8 mouse cellular contexts compared by ENCODE assay signal in the genomic region with DNA sequence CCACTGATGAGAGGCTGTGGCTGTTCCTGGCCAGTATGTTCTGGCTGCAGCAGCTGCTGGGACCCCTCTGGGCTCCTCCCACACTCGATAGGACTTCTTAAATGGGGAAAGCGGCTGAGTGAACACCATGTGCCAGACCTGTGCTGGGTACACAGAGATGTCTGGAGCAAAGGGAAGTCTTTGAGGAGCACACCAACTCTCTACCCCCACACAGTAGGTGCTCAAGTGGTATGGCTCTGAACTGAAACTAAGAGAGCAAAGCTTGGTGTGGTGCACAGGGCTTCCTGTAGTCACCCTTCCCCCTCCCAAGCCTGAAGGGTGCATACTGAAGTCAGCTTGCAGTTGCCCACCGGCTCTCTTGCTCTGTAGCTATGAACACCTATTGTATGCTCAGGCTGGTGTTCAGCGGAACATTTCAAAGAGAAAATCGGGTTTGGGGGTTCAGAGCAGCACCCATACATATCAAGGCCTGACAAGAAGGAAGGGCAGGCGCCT. TPM values are rescaled to one million over a fixed set of nuclear protein-coding genes. Genes with fewer than 3 reads are reported as not detected.
DNase-seq lines count a peak whose midpoint lies in the region; ATAC-seq and TF ChIP-seq lines count a peak whose summit lies in the region.
"Had no signal": no experiment of that assay in that cellular context is flagged by ENCODE, and none has a peak within 500 bp of the region (broad histone marks: within the 10 kb centered on the region; RNA-seq: fewer than 3 reads in every experiment).

No protein-coding gene starts in this region.

- peak overlapping the region; percentile 51 for H3K27ac ChIP-seq in kidney, postnatal 0 days
- peak overlapping the region; percentile 68 for H3K27ac ChIP-seq in intestine, embryonic 15.5 days
- H3K27ac ChIP-seq in stomach, embryonic 14.5 days (ENCODE audit: low read length): peak overlapping the region; percentile 82; the same call in 1 of the 2 replicates

- no peak overlapping the region for H3K4me3 ChIP-seq in kidney, postnatal 0 days (replicated peaks; ENCODE audit: low read depth, low read length)
- H3K4me3 ChIP-seq in intestine, embryonic 15.5 days (replicated peaks): peak overlapping the region; percentile 66; the same call in 1 of the 2 replicates
- H3K4me3 ChIP-seq in stomach, embryonic 14.5 days (ENCODE audit: low read depth, low read length): peak overlapping the region; percentile 67; the same call in 1 of the 2 replicates

- no peaks in the 10 kb centered on the region for H3K9me3 ChIP-seq in kidney, postnatal 0 days (replicated peaks; ENCODE audit: low read length)
- no peaks in the 10 kb centered on the region for H3K9me3 ChIP-seq in intestine, embryonic 15.5 days
- no peaks in the 10 kb centered on the region for H3K9me3 ChIP-seq in stomach, embryonic 14.5 days (ENCODE audit: control insufficient read depth, low read depth, low read length)

- peaks cover 4% of the 10 kb centered on the region; the same call in 1 of the 2 replicates for H3K36me3 ChIP-seq in kidney, postnatal 0 days (ENCODE audit: insufficient read depth, low read length)
- peaks cover 8% of the 10 kb centered on the region; the same call in 1 of the 2 replicates for H3K36me3 ChIP-seq in intestine, embryonic 15.5 days
- H3K36me3 ChIP-seq in stomach, embryonic 14.5 days (ENCODE audit: control insufficient read depth, insufficient read depth, low read length): peaks cover 12% of the 10 kb centered on the region

- peak overlapping the region; percentile 83; the same call in 1 of the 2 replicates for H3K4me2 ChIP-seq in kidney, postnatal 0 days (ENCODE audit: low read length)
- H3K4me2 ChIP-seq in intestine, embryonic 15.5 days (replicated peaks): peak overlapping the region; percentile 91
- peak overlapping the region; percentile 67 for H3K4me2 ChIP-seq in stomach, embryonic 14.5 days (replicated peaks; ENCODE audit: low read depth, low read length)

- H3K27me3 ChIP-seq in kidney, postnatal 0 days (ENCODE audit: insufficient read depth, low read length): no peaks in the 10 kb centered on the region
- no peaks in the 10 kb centered on the region for H3K27me3 ChIP-seq in intestine, embryonic 15.5 days (replicated peaks)
- no peaks in the 10 kb centered on the region for H3K27me3 ChIP-seq in stomach, embryonic 14.5 days (ENCODE audit: control insufficient read depth, insufficient read depth, low read length)

- no peak for ATAC-seq in kidney, postnatal 0 days (replicated peaks; ENCODE audit: low FRiP score, low read depth)
- ATAC-seq in intestine, embryonic 15.5 days: no peak
- no peak for ATAC-seq in stomach, embryonic 14.5 days (ENCODE audit: insufficient number of reproducible peaks, insufficient read depth, low FRiP score, low read depth)

- H3K4me1 ChIP-seq in kidney, postnatal 0 days (replicated peaks; ENCODE audit: insufficient read depth, low read length): peaks cover 37% of the 10 kb centered on the region
- peaks cover 69% of the 10 kb centered on the region for H3K4me1 ChIP-seq in intestine, embryonic 15.5 days (replicated peaks)
- peaks cover 53% of the 10 kb centered on the region for H3K4me1 ChIP-seq in stomach, embryonic 14.5 days (ENCODE audit: control insufficient read depth, insufficient read depth, low read length)

- WGBS in kidney, postnatal 0 days: 48% methylated on average over 6 of the region's 6 CpGs
- 59% methylated on average over 6 of the region's 6 CpGs for WGBS in intestine, embryonic 15.5 days
- 44% methylated on average over 6 of the region's 6 CpGs for WGBS in stomach, embryonic 14.5 days

- no peak for TF ChIP-seq CTCF in kidney, postnatal 0 days (IDR thresholded peaks at IDR 0.05; ENCODE audit: low read depth)

- DNase-seq in kidney, postnatal 0 days (ENCODE audit: low spot score): peak; percentile 50
- no peak for DNase-seq in kidney, postnatal 14 days
- peak; percentile 75 for DNase-seq in ZHBTc4 (ENCODE audit: low read depth, low spot score)
- no peak for DNase-seq in urinary bladder, adult 2 months (ENCODE audit: low spot score)
- no peak for DNase-seq in urinary bladder, postnatal 25 days (ENCODE audit: low spot score)
- DNase-seq: adrenal gland, adult 8-10 months had no signal

- H3K9ac ChIP-seq in kidney, postnatal 0 days (ENCODE audit: low read depth, low read length): no peak overlapping the region
- 0 out of 2 replicates have a peak overlapping the region, but pooled peaks have one; percentile 82 for H3K9ac ChIP-seq in intestine, embryonic 15.5 days
- no peak overlapping the region for H3K9ac ChIP-seq in stomach, embryonic 14.5 days (replicated peaks; ENCODE audit: low read depth, low read length)

RNA-seq across cellular contexts. Expression of gene Gm49510, which starts 0.9 kb away (rescaled TPM):
- 0.30 TPM in 1 of 2 replicates, not detected in the other for polyA plus RNA-seq in kidney, postnatal 0 days (2015; fragmentation: Nextera tagmentation; extraction: Ambion mirVana)
- 0.23 and 0.42 TPM in 2 replicates for polyA plus RNA-seq in intestine, embryonic 15.5 days (2015; fragmentation: Nextera tagmentation; extraction: Ambion mirVana)
- polyA plus RNA-seq in stomach, embryonic 14.5 days (2014; fragmentation: Nextera tagmentation; extraction: Ambion mirVana): 0.21 TPM in 1 of 2 replicates, not detected in the other
- 0.04 and 0.06 TPM in 2 replicates for polyA plus RNA-seq in urinary bladder, adult 2 months (2012; rRNA removed)

RNA-seq across cellular contexts. Expression of gene Sh3bp1, which starts 1.0 kb away (rescaled TPM):
- polyA plus RNA-seq in kidney, postnatal 0 days (2015; fragmentation: Nextera tagmentation; extraction: Ambion mirVana): 19.6 and 24.6 TPM in 2 replicates
- polyA plus RNA-seq in intestine, embryonic 15.5 days (2015; fragmentation: Nextera tagmentation; extraction: Ambion mirVana): 21.6 and 26.8 TPM in 2 replicates
- 43.5 and 51.4 TPM in 2 replicates for polyA plus RNA-seq in stomach, embryonic 14.5 days (2014; fragmentation: Nextera tagmentation; extraction: Ambion mirVana)
- polyA plus RNA-seq in urinary bladder, adult 2 months (2012; rRNA removed): 34.6 and 35.1 TPM in 2 replicates

RNA-seq across cellular contexts. Expression of gene Pdxp, which starts 15.2 kb away (rescaled TPM):
- polyA plus RNA-seq in kidney, postnatal 0 days (2015; fragmentation: Nextera tagmentation; extraction: Ambion mirVana): 7.1 and 7.8 TPM in 2 replicates
- 11.0 TPM in 2 replicates for polyA plus RNA-seq in intestine, embryonic 15.5 days (2015; fragmentation: Nextera tagmentation; extraction: Ambion mirVana)
- polyA plus RNA-seq in stomach, embryonic 14.5 days (2014; fragmentation: Nextera tagmentation; extraction: Ambion mirVana): 15.7 and 17.9 TPM in 2 replicates
- polyA plus RNA-seq in urinary bladder, adult 2 months (2012; rRNA removed): 2.4 and 3.8 TPM in 2 replicates

RNA-seq across cellular contexts. Expression of gene Gga1, which starts 21.6 kb away (rescaled TPM):
- 41.5 and 42.8 TPM in 2 replicates for polyA plus RNA-seq in kidney, postnatal 0 days (2015; fragmentation: Nextera tagmentation; extraction: Ambion mirVana)
- polyA plus RNA-seq in intestine, embryonic 15.5 days (2015; fragmentation: Nextera tagmentation; extraction: Ambion mirVana): 47.6 and 51.7 TPM in 2 replicates
- polyA plus RNA-seq in stomach, embryonic 14.5 days (2014; fragmentation: Nextera tagmentation; extraction: Ambion mirVana): 38.2 and 40.4 TPM in 2 replicates
- 53.5 and 56.7 TPM in 2 replicates for polyA plus RNA-seq in urinary bladder, adult 2 months (2012; rRNA removed)

RNA-seq across cellular contexts. Expression of gene Lgals1, which starts 28.0 kb away (rescaled TPM):
- 576 and 592 TPM in 2 replicates for polyA plus RNA-seq in kidney, postnatal 0 days (2015; fragmentation: Nextera tagmentation; extraction: Ambion mirVana)
- polyA plus RNA-seq in intestine, embryonic 15.5 days (2015; fragmentation: Nextera tagmentation; extraction: Ambion mirVana): 996 and 1,059 TPM in 2 replicates
- 1,620 and 1,697 TPM in 2 replicates for polyA plus RNA-seq in stomach, embryonic 14.5 days (2014; fragmentation: Nextera tagmentation; extraction: Ambion mirVana)
- 979 and 1,151 TPM in 2 replicates for polyA plus RNA-seq in urinary bladder, adult 2 months (2012; rRNA removed)

Comparison
In these comparisons a context has a peak if more than half of its experiments do, and no peak if none do; other contexts are left out.
1. DNase-seq: peak in kidney, postnatal 0 days (single experiment) and ZHBTc4 (single experiment); none in kidney, postnatal 14 days (single experiment), urinary bladder, adult 2 months (single experiment) and urinary bladder, postnatal 25 days (single experiment).
2. Peak in every context shown above with its lines, with median percentiles within 50 percentile points of each other: H3K27ac ChIP-seq and H3K4me2 ChIP-seq.